Mouse (Mus musculus) lung, postnatal 36 days (tissue): Measurements from ENCODE around the gene Spag4.
"Not testable (repeated sequence)": the region's sequence is repeated elsewhere in the genome, so short reads cannot be mapped to it uniquely, and the experiment has no call there.

Experiments used
- DNase-seq: peaks from one replicate; pipeline ENCODE4 v3.0.0; 2022; ENCODE audit warnings: mixed read lengths

Gene Spag4

GRCm38 (mm10) chr2:156110627-156111357, 45.8 kb downstream of the Spag4 start:
- DNase-seq, result peak; percentile 12

DNA sequence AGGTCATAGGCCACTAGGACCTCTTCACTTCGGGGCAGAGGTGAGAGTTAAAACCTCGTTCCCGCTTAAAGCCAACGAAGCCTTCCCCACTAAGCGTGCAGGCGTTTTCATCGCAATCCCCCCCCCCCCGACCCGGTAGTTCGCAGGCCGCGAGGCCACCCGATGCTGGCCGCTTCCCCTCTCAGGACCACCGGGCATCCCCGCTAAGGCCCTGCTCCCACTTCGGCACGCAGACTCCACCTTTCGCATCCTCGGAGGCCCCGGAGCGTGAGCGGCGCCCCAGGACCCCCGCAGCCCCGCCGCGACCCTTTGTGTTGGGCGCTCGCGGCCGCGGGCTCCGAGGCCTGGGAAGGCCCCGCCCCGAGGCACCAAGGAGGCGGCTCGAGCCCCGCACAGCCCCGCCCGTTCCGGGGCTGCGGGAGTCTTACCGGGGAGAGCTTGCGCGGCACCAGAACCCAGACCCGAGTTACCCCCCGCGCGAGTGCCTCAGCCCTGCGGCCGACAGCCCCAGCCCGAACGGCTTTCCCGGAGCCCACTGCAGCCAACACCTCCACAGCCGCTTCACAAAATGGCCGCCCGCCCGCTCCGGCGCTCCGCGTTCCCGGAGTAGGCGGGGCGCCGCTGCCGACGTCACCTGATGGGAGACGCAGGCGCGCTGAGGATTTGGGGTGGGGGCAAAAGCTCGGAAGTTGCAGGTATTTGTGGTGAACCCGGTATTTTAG, 46.5 kb downstream of the Spag4 start, which contains the start of the genes Cpne1 and Rbm12:
Gene Cpne1, minus strand, starts transcription at position 608 of the 722 bp plus-strand sequence.
Gene Rbm12, minus strand, starts transcription at position 621 of the 722 bp plus-strand sequence.
- DNase-seq, result peak; percentile 93

DNA sequence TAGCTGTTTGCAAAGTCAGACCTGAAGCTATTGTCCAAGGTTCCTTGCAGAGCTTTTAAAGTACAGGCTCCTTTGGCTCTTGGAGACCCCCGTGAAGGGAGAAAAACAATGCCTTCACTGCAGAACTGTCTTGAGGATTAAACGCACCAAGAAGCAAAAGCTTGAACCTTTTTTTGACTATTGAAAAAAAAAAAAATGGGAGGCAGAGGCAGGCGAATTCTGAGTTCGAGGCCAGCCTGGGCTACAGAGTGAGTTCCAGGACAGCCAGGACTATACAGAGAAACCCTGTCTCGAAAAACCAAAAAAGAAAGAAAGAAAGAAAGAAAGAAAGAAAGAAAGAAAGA, 47.1 kb downstream of the Spag4 start:
- not testable (repeated sequence) for DNase-seq

DNA sequence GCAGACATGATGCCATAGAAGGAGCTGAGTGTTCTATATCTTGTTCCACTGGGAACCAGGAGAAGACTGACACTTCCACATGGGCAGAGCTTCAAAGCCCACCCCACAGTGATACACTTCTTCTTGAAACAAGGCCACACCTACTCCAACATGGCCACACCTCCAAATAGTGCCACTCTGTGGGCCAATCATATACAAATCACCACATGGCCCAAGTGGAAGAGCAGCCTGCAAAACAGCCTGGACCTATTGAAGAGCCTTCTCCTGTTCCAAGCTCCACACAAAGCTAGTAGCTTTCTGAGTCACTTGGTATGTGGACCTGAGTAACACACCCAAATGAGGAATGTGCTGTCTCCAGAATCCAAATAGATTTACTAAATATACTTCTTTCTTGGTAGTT, 54.6 kb downstream of the Spag4 start:
- DNase-seq, result no peak
